Mouse (Mus musculus) kidney, embryonic 15.5 days (tissue): ENCODE measurements around the gene Pde11a. TPM values are rescaled to one million over a fixed set of nuclear protein-coding genes. Genes with fewer than 3 reads are reported as not detected.

Experiments used
- ATAC-seq: fragments of 200-750 bp; cut with Nextera tagmentation; replicated peaks from 2 replicates; pipeline ENCODE4 v1.8.0; 2017; ENCODE audit warnings: moderate TSS enrichment; ENCODE audit not compliant: low FRiP score
- H3K27ac ChIP-seq: fragments of 300-500 bp; sonication (generic); 2 replicates; pipeline ENCODE4 v1.5.1; 2015; ENCODE audit warnings: mild to moderate bottlenecking, inconsistent platforms
- H3K27me3 ChIP-seq: fragments of 300-500 bp; sonication (generic); 2 replicates; pipeline ENCODE4 v1.6.1; 2015; ENCODE audit warnings: inconsistent platforms
- H3K36me3 ChIP-seq: fragments of 300-500 bp; sonication (generic); 2 replicates; pipeline ENCODE4 v1.6.1; 2015; ENCODE audit warnings: inconsistent platforms
- H3K4me1 ChIP-seq: fragments of 300-500 bp; sonication (generic); 2 replicates; pipeline ENCODE4 v1.6.1; 2015; ENCODE audit warnings: inconsistent platforms
- H3K4me2 ChIP-seq: fragments of 300-500 bp; sonication (generic); 2 replicates; pipeline ENCODE4 v1.6.1; 2015; ENCODE audit warnings: moderate library complexity, mild to moderate bottlenecking, inconsistent platforms
- H3K4me3 ChIP-seq: fragments of 300-500 bp; sonication (generic); replicated peaks from 2 replicates; pipeline ENCODE4 v1.5.1; 2015; ENCODE audit warnings: mild to moderate bottlenecking, inconsistent platforms
- H3K9ac ChIP-seq: fragments of 300-500 bp; sonication (generic); 2 replicates; pipeline ENCODE4 v1.6.1; 2015; ENCODE audit warnings: mild to moderate bottlenecking, inconsistent platforms
- H3K9me3 ChIP-seq: fragments of 300-500 bp; sonication (generic); replicated peaks from 2 replicates; pipeline ENCODE4 v1.6.1; 2016; ENCODE audit warnings: inconsistent platforms
- WGBS: fragments of 180-500 bp; shearing (Covaris S2); methylation state at CpG from one replicate; pipeline ENCODE4 v1.1.7; 2015; ENCODE audit warnings: mixed read lengths; 5-methylcytosine and 5-hydroxymethylcytosine counted together
- polyA plus RNA-seq: library from polyadenylated mRNA; unstranded; fragments of >200 nt; fragmentation: Nextera tagmentation; extraction: Ambion mirVana; gene quantifications from 2 replicates; pipeline ENCODE4 v1.2.1, GENCODE M21; 2015

Gene Pde11a
- polyA plus RNA-seq, 1 experiment from 2014 or later: 1.9 TPM

DNA sequence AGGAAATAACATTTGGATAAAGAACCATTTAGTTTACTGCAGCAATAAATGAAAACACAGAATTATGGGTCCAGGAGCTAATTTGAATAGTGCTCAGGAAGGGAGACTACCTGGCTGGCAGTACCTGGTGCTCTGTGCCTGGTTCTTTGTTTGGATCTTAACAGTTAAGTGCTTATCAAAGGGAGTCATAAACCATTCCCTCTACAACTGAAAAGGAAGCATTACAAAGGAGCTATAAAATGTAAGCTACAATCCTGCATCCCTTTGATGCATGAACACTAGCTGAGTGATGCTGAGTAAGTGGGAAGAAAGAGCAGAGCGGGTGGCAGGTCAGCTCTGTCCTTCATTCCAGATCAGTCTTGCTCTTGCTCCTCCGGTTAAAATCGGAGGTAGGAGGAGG is 258.0 kb downstream of the Pde11a start:
- Histone ChIP-seq H3K4me3 (no peak overlapping the region), H3K9ac (no peak overlapping the region), H3K4me2 (no peak overlapping the region), H3K4me1 (peaks cover 29% of the 10 kb centered on the region), H3K36me3 (no peaks in the 10 kb centered on the region), H3K9me3 (no peaks in the 10 kb centered on the region), H3K27ac (peak overlapping the region; percentile 33; the same call in 1 of the 2 replicates), H3K27me3 (no peaks in the 10 kb centered on the region)
- no peak for ATAC-seq
- 23% methylated on average over 3 of the region's 3 CpGs for WGBS

DNA sequence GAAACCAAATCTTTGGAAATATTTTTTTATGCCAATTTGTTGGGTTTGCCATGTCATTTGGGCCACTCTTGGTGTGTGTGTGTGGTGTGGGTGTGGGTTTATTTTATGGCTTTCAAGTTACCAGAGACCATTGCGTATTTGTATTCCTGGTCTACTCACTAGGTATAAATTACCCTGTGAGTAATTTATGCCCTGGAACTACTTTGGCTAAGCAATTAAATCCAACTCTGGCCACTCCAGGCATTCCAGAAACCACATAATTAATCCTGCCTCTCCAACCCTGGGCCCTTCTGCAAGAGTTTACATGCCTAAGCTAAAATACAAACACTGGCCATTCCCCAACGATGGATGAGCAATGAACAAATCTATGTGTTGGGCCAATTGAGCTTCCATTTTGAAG is 261.7 kb downstream of the Pde11a start:
- Histone ChIP-seq H3K36me3 (no peaks in the 10 kb centered on the region), H3K27me3 (no peaks in the 10 kb centered on the region), H3K4me1 (peaks cover 33% of the 10 kb centered on the region), H3K9me3 (no peaks in the 10 kb centered on the region), H3K4me2 (no peak overlapping the region), H3K27ac (peak overlapping the region; percentile 74), H3K9ac (no peak overlapping the region), H3K4me3 (no peak overlapping the region)
- ATAC-seq: peak; percentile 63
- WGBS: 22% methylated on average over 2 of the region's 2 CpGs

DNA sequence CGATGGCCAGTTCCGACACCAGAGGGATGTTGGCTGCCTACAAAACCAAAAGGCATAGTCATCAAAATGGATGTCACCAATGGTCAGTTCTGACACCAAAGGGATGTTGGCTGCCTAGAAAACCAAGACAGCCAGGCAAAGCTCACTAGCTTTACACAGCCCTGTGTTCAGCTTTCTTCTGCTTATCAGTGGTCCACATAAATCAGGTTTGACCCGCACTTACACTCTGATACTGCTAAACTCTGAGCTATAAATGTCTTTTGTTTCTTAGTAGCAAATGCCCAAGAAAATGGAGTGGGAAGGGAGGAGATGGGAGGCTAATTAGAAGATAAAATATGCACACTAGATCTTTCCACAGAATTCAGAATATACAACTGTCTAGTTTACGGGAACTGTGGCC is 262.5 kb downstream of the Pde11a start:
- H3K36me3 ChIP-seq: no peaks in the 10 kb centered on the region
- no peaks in the 10 kb centered on the region for H3K27me3 ChIP-seq
- H3K9me3 ChIP-seq: no peaks in the 10 kb centered on the region
- peaks cover 30% of the 10 kb centered on the region for H3K4me1 ChIP-seq
- WGBS: 57% methylated on average over 4 of the region's 4 CpGs
- no peak overlapping the region for H3K4me2 ChIP-seq
- ATAC-seq: peak; percentile 52
- H3K27ac ChIP-seq: peak overlapping the region; percentile 74
- H3K9ac ChIP-seq: no peak overlapping the region
- H3K4me3 ChIP-seq: no peak overlapping the region

GRCm38 (mm10) chr2:76073079-76073478 is 265.5 kb downstream of the Pde11a start:
- H3K27ac ChIP-seq: peak overlapping the region; percentile 62
- ATAC-seq: no peak
- H3K9me3 ChIP-seq: no peaks in the 10 kb centered on the region
- H3K4me2 ChIP-seq: no peak overlapping the region
- WGBS: 34% methylated on average over 6 of the region's 6 CpGs
- H3K9ac ChIP-seq: no peak overlapping the region
- H3K27me3 ChIP-seq: no peaks in the 10 kb centered on the region
- peaks cover 48% of the 10 kb centered on the region for H3K4me1 ChIP-seq
- H3K4me3 ChIP-seq: no peak overlapping the region
- no peaks in the 10 kb centered on the region for H3K36me3 ChIP-seq

- WGBS: under 1% methylated on average over 19 of the region's 19 CpGs
- no peaks in the 10 kb centered on the region for H3K36me3 ChIP-seq
- peak overlapping the region; percentile 21; the same call in 1 of the 2 replicates for H3K9ac ChIP-seq
- H3K27me3 ChIP-seq: no peaks in the 10 kb centered on the region
- peaks cover 43% of the 10 kb centered on the region for H3K4me1 ChIP-seq
- peak overlapping the region; percentile 60 for H3K4me2 ChIP-seq
- H3K27ac ChIP-seq: peak overlapping the region; percentile 89
- no peaks in the 10 kb centered on the region for H3K9me3 ChIP-seq
- peak; percentile 90 for ATAC-seq
- peak overlapping the region; percentile 47 for H3K4me3 ChIP-seq
Measured at GRCm38 (mm10) chr2:76070432-76071306, 267.9 kb downstream of the Pde11a start.

DNA sequence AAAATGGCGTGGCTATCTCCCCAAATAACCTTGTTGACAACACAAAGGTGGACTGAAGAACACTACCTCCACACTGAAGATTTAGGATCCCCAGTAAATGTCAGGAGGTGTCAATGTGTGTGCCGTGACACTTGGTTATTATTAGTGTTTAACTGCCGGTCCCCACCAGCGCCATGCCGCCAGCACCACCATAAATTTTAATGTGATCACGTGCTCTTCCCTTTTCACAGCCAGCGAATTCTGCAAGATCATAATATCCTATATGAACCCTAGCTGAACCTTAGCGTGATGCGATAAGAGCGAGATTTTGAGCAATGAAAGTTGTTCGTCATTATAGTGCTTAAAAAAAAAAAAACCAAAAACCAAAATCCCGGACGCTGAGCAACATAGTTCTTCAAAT is 269.3 kb downstream of the Pde11a start:
- Histone ChIP-seq H3K27ac (peak overlapping the region; percentile 89), H3K4me1 (peaks cover 43% of the 10 kb centered on the region), H3K4me3 (peak overlapping the region; percentile 18; the same call in 1 of the 2 replicates), H3K9me3 (no peaks in the 10 kb centered on the region), H3K36me3 (no peaks in the 10 kb centered on the region), H3K27me3 (no peaks in the 10 kb centered on the region), H3K4me2 (peak overlapping the region; percentile 60), H3K9ac (no peak overlapping the region)
- 0 out of 2 replicates have a peak, but pooled peaks have one; percentile 24 for ATAC-seq
- 16% methylated on average over 13 of the region's 13 CpGs for whole genome bisulfite sequencing

DNA sequence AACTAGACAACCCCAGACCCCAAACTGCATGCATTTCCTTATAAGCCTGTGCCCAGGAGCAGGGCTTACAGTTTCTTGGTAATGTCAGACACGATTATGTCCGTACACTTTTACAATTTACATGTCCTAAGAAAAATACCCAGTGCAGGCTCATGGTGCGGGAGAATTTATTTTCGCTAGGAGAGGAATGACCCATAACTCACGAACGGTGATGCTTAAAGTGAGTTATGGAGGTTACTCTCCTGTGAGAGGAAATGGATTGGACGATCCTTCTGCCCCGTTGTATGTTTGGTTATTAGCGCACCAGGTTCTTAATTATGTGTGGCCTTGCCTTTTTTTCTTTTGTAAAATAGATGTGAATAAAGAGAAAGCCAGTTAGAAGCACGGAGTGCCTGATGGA is 270.4 kb downstream of the Pde11a start:
- Histone ChIP-seq H3K4me3 (no peak overlapping the region), H3K9ac (no peak overlapping the region), H3K4me2 (peak overlapping the region; percentile 60), H3K36me3 (no peaks in the 10 kb centered on the region), H3K9me3 (no peaks in the 10 kb centered on the region), H3K27me3 (no peaks in the 10 kb centered on the region), H3K4me1 (peaks cover 34% of the 10 kb centered on the region), H3K27ac (peak overlapping the region; percentile 89)
- ATAC-seq: no peak
- WGBS: 18% methylated on average over 10 of the region's 10 CpGs

DNA sequence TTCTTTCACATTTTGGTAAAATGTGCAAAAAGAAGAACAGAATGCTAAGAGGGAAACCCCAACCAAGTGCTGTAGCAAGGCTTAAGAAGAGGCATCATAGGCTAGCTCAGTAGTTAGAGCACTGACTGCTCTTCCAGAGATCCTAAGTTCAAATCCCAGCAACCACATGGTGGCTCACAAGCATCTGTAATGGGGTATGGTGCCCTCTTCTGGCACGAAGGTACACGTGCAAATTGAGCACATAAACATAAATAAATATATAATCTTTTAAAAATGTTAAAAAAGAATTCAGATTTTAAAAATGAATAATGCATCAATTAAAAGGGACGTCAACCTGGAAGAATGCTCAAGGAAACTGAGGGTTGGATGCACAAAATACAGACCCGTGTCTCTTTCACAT is 271.4 kb downstream of the Pde11a start:
- H3K27me3 ChIP-seq: no peaks in the 10 kb centered on the region
- H3K27ac ChIP-seq: no peak overlapping the region
- no peaks in the 10 kb centered on the region for H3K9me3 ChIP-seq
- H3K9ac ChIP-seq: no peak overlapping the region
- H3K4me1 ChIP-seq: peaks cover 30% of the 10 kb centered on the region
- H3K4me2 ChIP-seq: no peak overlapping the region
- 55% methylated on average over 4 of the region's 4 CpGs for WGBS
- no peak overlapping the region for H3K4me3 ChIP-seq
- no peak for ATAC-seq
- H3K36me3 ChIP-seq: no peaks in the 10 kb centered on the region

GRCm38 (mm10) chr2:76065292-76065691 is 273.3 kb downstream of the Pde11a start:
- no peak overlapping the region for H3K4me3 ChIP-seq
- H3K4me1 ChIP-seq: peaks cover 26% of the 10 kb centered on the region
- no peaks in the 10 kb centered on the region for H3K9me3 ChIP-seq
- no peak overlapping the region for H3K9ac ChIP-seq
- no peaks in the 10 kb centered on the region for H3K36me3 ChIP-seq
- H3K4me2 ChIP-seq: no peak overlapping the region
- 66% methylated on average over 7 of the region's 7 CpGs for WGBS
- ATAC-seq: no peak
- H3K27ac ChIP-seq: peak overlapping the region; percentile 8; the same call in 1 of the 2 replicates
- no peaks in the 10 kb centered on the region for H3K27me3 ChIP-seq

DNA sequence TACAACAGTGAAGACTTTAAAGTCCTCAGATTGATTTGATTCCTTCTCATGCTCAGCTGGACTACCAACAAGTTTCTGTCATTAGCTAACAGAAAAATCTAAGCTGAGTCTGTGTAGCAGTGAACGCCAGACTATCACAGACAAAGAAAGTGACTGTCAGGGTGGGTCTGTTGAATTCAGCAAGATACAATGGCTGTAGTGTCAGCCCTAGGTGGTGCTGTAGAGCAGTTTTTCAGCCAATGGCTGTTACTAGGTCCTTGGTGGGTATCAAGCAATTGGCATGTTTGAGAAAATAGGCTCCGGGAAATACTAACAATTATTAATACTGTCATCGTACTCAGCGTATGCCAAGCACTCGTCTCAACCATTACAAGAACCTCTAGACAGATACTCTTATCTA is 274.5 kb downstream of the Pde11a start:
- Histone ChIP-seq H3K36me3 (no peaks in the 10 kb centered on the region), H3K4me3 (no peak overlapping the region), H3K27me3 (no peaks in the 10 kb centered on the region), H3K9ac (no peak overlapping the region), H3K9me3 (no peaks in the 10 kb centered on the region), H3K27ac (no peak overlapping the region), H3K4me1 (peaks cover 15% of the 10 kb centered on the region), H3K4me2 (no peak overlapping the region)
- 83% methylated on average over 5 of the region's 5 CpGs for WGBS
- ATAC-seq: no peak

- Histone ChIP-seq H3K4me3 (no peak overlapping the region), H3K27ac (no peak overlapping the region), H3K9me3 (no peaks in the 10 kb centered on the region), H3K4me2 (no peak overlapping the region), H3K4me1 (0 out of 2 replicates have a peak, but pooled peaks cover 3% of the 10 kb centered on the region), H3K36me3 (no peaks in the 10 kb centered on the region), H3K27me3 (no peaks in the 10 kb centered on the region), H3K9ac (no peak overlapping the region)
- no peak for ATAC-seq
- WGBS: 93% methylated on average over 3 of the region's 3 CpGs
Measured at GRCm38 (mm10) chr2:76060207-76060606, 278.4 kb downstream of the Pde11a start.

DNA sequence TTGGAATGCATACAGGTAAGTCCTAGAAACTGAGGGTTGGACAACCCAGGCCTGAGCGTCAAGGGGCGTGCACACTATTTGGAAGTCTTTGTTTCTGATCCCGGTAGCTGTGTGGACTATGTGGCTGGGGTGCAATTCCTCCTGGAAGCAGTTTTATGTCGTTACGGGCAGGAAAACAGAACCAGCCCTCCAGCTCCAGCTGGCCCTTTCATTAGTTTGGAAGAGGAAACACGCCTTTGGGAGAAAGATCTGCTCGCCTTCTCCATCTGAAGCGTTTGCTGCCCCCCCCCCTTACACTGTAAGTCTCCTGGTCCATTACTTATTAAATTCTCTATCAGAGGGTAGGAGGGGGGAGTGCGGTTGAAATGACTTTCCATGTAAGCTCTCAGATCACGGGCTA is 279.0 kb downstream of the Pde11a start:
- WGBS: 52% methylated on average over 10 of the region's 10 CpGs
- no peaks in the 10 kb centered on the region for H3K36me3 ChIP-seq
- H3K27me3 ChIP-seq: no peaks in the 10 kb centered on the region
- H3K4me3 ChIP-seq: no peak overlapping the region
- no peak overlapping the region for H3K4me2 ChIP-seq
- no peaks in the 10 kb centered on the region for H3K9me3 ChIP-seq
- 0 out of 2 replicates have a peak, but pooled peaks cover 3% of the 10 kb centered on the region for H3K4me1 ChIP-seq
- H3K27ac ChIP-seq: no peak overlapping the region
- ATAC-seq: no peak
- H3K9ac ChIP-seq: no peak overlapping the region
